Mouse (Mus musculus) intestine, embryonic 14.5 days (tissue): ENCODE measurements around the gene Ces2f. TPM values are rescaled to one million over a fixed set of nuclear protein-coding genes. Genes with fewer than 3 reads are reported as not detected.

Experiments used
- polyA plus RNA-seq: library from polyadenylated mRNA; unstranded; fragments of >200 nt; fragmentation: Nextera tagmentation; extraction: Ambion mirVana; gene quantifications from 2 replicates; pipeline ENCODE4 v1.2.1, GENCODE M21; 2014

Gene Ces2f
- polyA plus RNA-seq, 1 experiment from 2014 or later = not detected

Other genes with a start within 250 kb of the Ces2f start
- 0.42 and 1.1 TPM in 2 replicates for gene Ces2a, start 213.4 kb upstream of the Ces2f start, polyA plus RNA-seq
- 0.09 and 0.27 TPM in 2 replicates for gene Ces2b, start 115.8 kb upstream of the Ces2f start, polyA plus RNA-seq
- gene Ces2c, start 100.3 kb upstream of the Ces2f start, polyA plus RNA-seq = 0.34 and 0.55 TPM in 2 replicates
- 0.86 and 2.0 TPM in 2 replicates for gene Ces2e, start 21.1 kb upstream of the Ces2f start, polyA plus RNA-seq
- 0.12 and 0.31 TPM in 2 replicates for gene Ces2g, start 14.4 kb downstream of the Ces2f start, polyA plus RNA-seq
- gene Ces2h, start 53.5 kb downstream of the Ces2f start, polyA plus RNA-seq = not detected in 2 replicates
- gene Ces3a, start 101.2 kb downstream of the Ces2f start, polyA plus RNA-seq = not detected in 2 replicates
- gene Ces3b, start 136.4 kb downstream of the Ces2f start, polyA plus RNA-seq = not detected in 2 replicates
- not detected in 2 replicates for gene Ces4a, start 184.4 kb downstream of the Ces2f start, polyA plus RNA-seq
- gene Cbfb, start 223.3 kb downstream of the Ces2f start, polyA plus RNA-seq = 52.5 and 62.8 TPM in 2 replicates